Mouse (Mus musculus): ENCODE results near the gene Dcaf12. TPM values are rescaled to one million over a fixed set of nuclear protein-coding genes. Genes with fewer than 3 reads are reported as not detected.

Dcaf12 gene
- polyA plus RNA-seq, 1 experiment from 2014 or later = 62.9 TPM

Other genes with a start within 250 kb of the Dcaf12 start
- gene Aqp3, start 216.7 kb downstream of the Dcaf12 start, polyA plus RNA-seq (2015; fragmentation: Nextera tagmentation; extraction: Ambion mirVana) = 101 and 127 TPM in 2 replicates
- gene Nol6, start 190.4 kb downstream of the Dcaf12 start, polyA plus RNA-seq (2015; fragmentation: Nextera tagmentation; extraction: Ambion mirVana) = 24.2 and 27.1 TPM in 2 replicates
- gene Ube2r2, start 179.1 kb downstream of the Dcaf12 start, polyA plus RNA-seq (2015; fragmentation: Nextera tagmentation; extraction: Ambion mirVana) = 54.7 and 59.9 TPM in 2 replicates
- 51.9 and 55.2 TPM in 2 replicates for gene Ubap2, start 39.7 kb downstream of the Dcaf12 start, polyA plus RNA-seq (2015; fragmentation: Nextera tagmentation; extraction: Ambion mirVana)
- 49.5 and 53.0 TPM in 2 replicates for gene Ubap1, start 34.1 kb upstream of the Dcaf12 start, polyA plus RNA-seq (2015; fragmentation: Nextera tagmentation; extraction: Ambion mirVana)
- gene Kif24, start 150.0 kb upstream of the Dcaf12 start, polyA plus RNA-seq (2015; fragmentation: Nextera tagmentation; extraction: Ambion mirVana) = 4.8 and 6.0 TPM in 2 replicates
- 49.5 and 49.6 TPM in 2 replicates for gene Nudt2, start 150.3 kb upstream of the Dcaf12 start, polyA plus RNA-seq (2015; fragmentation: Nextera tagmentation; extraction: Ambion mirVana)
- 7.9 and 9.6 TPM in 2 replicates for gene AI464131, start 188.2 kb upstream of the Dcaf12 start, polyA plus RNA-seq (2015; fragmentation: Nextera tagmentation; extraction: Ambion mirVana)
- gene 1110017D15Rik, start 202.4 kb upstream of the Dcaf12 start, polyA plus RNA-seq (2015; fragmentation: Nextera tagmentation; extraction: Ambion mirVana) = 0.65 and 0.87 TPM in 2 replicates